Comparison of ENCODE assay signal across 8 mouse cellular contexts in the genomic region with DNA sequence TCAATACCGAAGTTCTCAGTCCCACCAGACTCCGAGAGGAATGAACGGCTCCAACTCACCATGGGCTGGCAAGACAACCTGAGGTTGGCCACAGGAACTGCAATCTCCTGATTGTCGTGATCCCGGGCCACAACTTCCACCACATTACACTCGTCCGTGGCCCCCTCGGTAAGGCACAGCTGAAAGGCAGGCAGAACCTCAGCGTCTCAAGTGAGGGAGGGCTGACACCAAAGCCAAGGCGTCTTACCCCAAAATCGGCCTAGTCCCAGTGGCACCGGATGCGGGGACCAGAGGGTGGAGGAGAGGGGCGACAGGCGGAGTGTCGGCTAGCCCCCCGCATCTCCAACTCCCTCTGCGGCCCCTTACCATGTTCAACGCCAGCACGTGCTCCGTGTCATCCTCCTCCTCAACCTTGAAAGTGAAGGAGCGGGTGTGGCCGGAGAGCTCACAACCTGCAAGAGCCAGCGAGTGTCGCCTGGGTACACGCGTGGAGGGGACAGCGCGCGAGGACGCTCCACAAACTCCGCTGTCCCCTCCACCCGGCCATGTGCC. TPM values are rescaled to one million over a fixed set of nuclear protein-coding genes. Genes with fewer than 3 reads are reported as not detected.
DNase-seq lines count a peak whose midpoint lies in the region; ATAC-seq and TF ChIP-seq lines count a peak whose summit lies in the region.

No protein-coding gene starts in this region.

- no peak for TF ChIP-seq CTCF in heart, adult 2 months (IDR thresholded peaks at IDR 0.05)
- TF ChIP-seq CTCF in hindbrain, postnatal 0 days (IDR thresholded peaks at IDR 0.05; ENCODE audit: low read depth) = no peak

- H3K4me2 ChIP-seq in embryonic facial prominence, embryonic 11.5 days (ENCODE audit: low read depth, low read length) = peak overlapping the region; percentile 91
- peak overlapping the region; percentile 94 for H3K4me2 ChIP-seq in hindbrain, postnatal 0 days (ENCODE audit: low read depth, low read length)
- H3K4me2 ChIP-seq in midbrain, embryonic 14.5 days (ENCODE audit: low read length) = peak overlapping the region; percentile 96

- no peaks in the 10 kb centered on the region for H3K79me2 ChIP-seq in heart, adult 2 months (replicated peaks; ENCODE audit: control insufficient read depth, insufficient read depth, low read length)

- peaks cover 3% of the 10 kb centered on the region; the same call in 1 of the 2 replicates for H3K36me3 ChIP-seq in heart, adult 2 months (ENCODE audit: control insufficient read depth, insufficient read depth, low read length)
- H3K36me3 ChIP-seq in embryonic facial prominence, embryonic 11.5 days (replicated peaks; ENCODE audit: control insufficient read depth, insufficient read depth, low read depth, low read length) = no peaks in the 10 kb centered on the region; the same call in none of the 2 replicates
- H3K36me3 ChIP-seq in hindbrain, postnatal 0 days (ENCODE audit: insufficient read depth, low read length) = peaks cover 10% of the 10 kb centered on the region; the same call in 1 of the 2 replicates
- peaks cover 28% of the 10 kb centered on the region for H3K36me3 ChIP-seq in midbrain, embryonic 14.5 days (ENCODE audit: control insufficient read depth, insufficient read depth, low read length)

- H3K4me1 ChIP-seq in heart, adult 2 months (ENCODE audit: control insufficient read depth, insufficient read depth, low read length) = peaks cover 9% of the 10 kb centered on the region
- H3K4me1 ChIP-seq in embryonic facial prominence, embryonic 11.5 days (ENCODE audit: control insufficient read depth, insufficient read depth, low read length) = peaks cover 5% of the 10 kb centered on the region; the same call in 1 of the 2 replicates
- peaks cover 8% of the 10 kb centered on the region; the same call in 1 of the 2 replicates for H3K4me1 ChIP-seq in hindbrain, postnatal 0 days (ENCODE audit: insufficient read depth, low read length)
- H3K4me1 ChIP-seq in midbrain, embryonic 14.5 days (ENCODE audit: control insufficient read depth, insufficient read depth, low read length) = peaks cover 11% of the 10 kb centered on the region

- no peaks in the 10 kb centered on the region for H3K9me3 ChIP-seq in embryonic facial prominence, embryonic 11.5 days (replicated peaks; ENCODE audit: control insufficient read depth, low read length)
- no peaks in the 10 kb centered on the region for H3K9me3 ChIP-seq in hindbrain, postnatal 0 days (ENCODE audit: low read length)
- no peaks in the 10 kb centered on the region for H3K9me3 ChIP-seq in midbrain, embryonic 14.5 days (ENCODE audit: control insufficient read depth, low read length)

- peak; percentile 20 for ATAC-seq in embryonic facial prominence, embryonic 11.5 days (replicated peaks; ENCODE audit: insufficient number of reproducible peaks, low FRiP score, low TSS enrichment, low read depth)
- ATAC-seq in hindbrain, postnatal 0 days = peak; percentile 13; the same call in 1 of the 2 replicates
- ATAC-seq in midbrain, embryonic 14.5 days (ENCODE audit: low FRiP score, low TSS enrichment) = peak; percentile 7; the same call in 1 of the 2 replicates

- peak; percentile 14 to 39 for DNase-seq in heart, adult 2 months
- DNase-seq in heart, adult 8-10 months (ENCODE audit: low spot score) = no peak
- DNase-seq in CD8-positive naive resting alpha-beta T cell, adult 2 months (ENCODE audit: low read depth in 2 of 2, low spot score in 2 of 2) = peak; percentile 35 to 47
- DNase-seq in embryonic facial prominence, embryonic 11.5 days (ENCODE audit: low spot score) = no peak
- DNase-seq in hindbrain, postnatal 0 days (ENCODE audit: low spot score) = no peak
- DNase-seq in midbrain, embryonic 14.5 days = no peak
- DNase-seq in thymus, postnatal 4 days = peak; percentile 74
- no peak for DNase-seq in ovary, postnatal 14 days (ENCODE audit: low spot score)

- H3K9ac ChIP-seq in heart, adult 2 months (ENCODE audit: low read depth, low read length) = peak overlapping the region; percentile 92
- peak overlapping the region; percentile 82 for H3K9ac ChIP-seq in embryonic facial prominence, embryonic 11.5 days (replicated peaks; ENCODE audit: low read length)
- peak overlapping the region; percentile 71 for H3K9ac ChIP-seq in hindbrain, postnatal 0 days (replicated peaks; ENCODE audit: low read length)
- peak overlapping the region; percentile 66 for H3K9ac ChIP-seq in midbrain, embryonic 14.5 days (replicated peaks; ENCODE audit: low read length)

- H3K4me3 ChIP-seq in heart, adult 2 months = peak overlapping the region; percentile 68
- peak overlapping the region; percentile 91 for H3K4me3 ChIP-seq in embryonic facial prominence, embryonic 11.5 days (ENCODE audit: low read depth, low read length)
- peak overlapping the region; percentile 81 for H3K4me3 ChIP-seq in hindbrain, postnatal 0 days (ENCODE audit: low read length)
- peak overlapping the region; percentile 76 for H3K4me3 ChIP-seq in midbrain, embryonic 14.5 days (replicated peaks; ENCODE audit: low read depth, low read length)

- TF ChIP-seq POLR2A in heart, adult 2 months (IDR thresholded peaks at IDR 0.05; ENCODE audit: insufficient read depth, low read depth, low read length) = no peak

- 3% methylated on average over 33 of the region's 33 CpGs for WGBS in heart, adult 2 months
- 4% methylated on average over 31 of the region's 33 CpGs for WGBS in embryonic facial prominence, embryonic 11.5 days
- 3% methylated on average over 32 of the region's 33 CpGs for WGBS in hindbrain, postnatal 0 days
- WGBS in midbrain, embryonic 14.5 days = 2% methylated on average over 33 of the region's 33 CpGs

- no peaks in the 10 kb centered on the region; the same call in 1 of the 2 replicates for H3K27me3 ChIP-seq in heart, adult 2 months (ENCODE audit: control insufficient read depth, insufficient read depth, low read length)
- H3K27me3 ChIP-seq in embryonic facial prominence, embryonic 11.5 days (ENCODE audit: control insufficient read depth, insufficient read depth, low read length) = peaks cover 22% of the 10 kb centered on the region
- peaks cover 19% of the 10 kb centered on the region for H3K27me3 ChIP-seq in hindbrain, postnatal 0 days (ENCODE audit: insufficient read depth, low read length)
- peaks cover 33% of the 10 kb centered on the region for H3K27me3 ChIP-seq in midbrain, embryonic 14.5 days (ENCODE audit: control insufficient read depth, insufficient read depth, low read length)

- intact Hi-C loops in heart, adult 2 months (cut with DNase I) = loop anchor here (2.0 to 5.0 kb wide), 2 partner anchors 34 to 91 kb away; a partner anchor contains a TSS

- H3K27ac ChIP-seq in heart, adult 2 months = peak overlapping the region; percentile 49
- H3K27ac ChIP-seq in embryonic facial prominence, embryonic 11.5 days (replicated peaks; ENCODE audit: low read depth, low read length) = no peak overlapping the region
- peak overlapping the region; percentile 45; the same call in 1 of the 2 replicates for H3K27ac ChIP-seq in hindbrain, postnatal 0 days
- no peak overlapping the region for H3K27ac ChIP-seq in midbrain, embryonic 14.5 days (replicated peaks; ENCODE audit: low read depth, low read length)

- TF ChIP-seq EP300 in heart, adult 2 months (IDR thresholded peaks at IDR 0.05; ENCODE audit: insufficient read depth, low read depth, low read length) = no peak

RNA-seq across cellular contexts. Expression of a gene that starts 0.6 kb away (rescaled TPM):
- 10 to 100 TPM; 15.6 to 15.7 TPM for total RNA-seq in heart, adult 2 months (2021)
- 25.2 and 28.0 TPM in 2 replicates for polyA plus RNA-seq in heart, adult 2 months (2012; rRNA removed)
- 10 to 100 TPM; 11.5 to 16.0 (median 13.9) TPM for total RNA-seq in heart, adult 8-10 months (2022)
- 15.2 and 17.2 TPM in 2 replicates for polyA plus RNA-seq in embryonic facial prominence, embryonic 11.5 days (2014; fragmentation: Nextera tagmentation; extraction: Ambion mirVana)
- total RNA-seq in hindbrain, postnatal 0 days (2014; rRNA removed) = 23.6 and 35.7 TPM in 2 replicates
- polyA plus RNA-seq in hindbrain, postnatal 0 days (2015; fragmentation: Nextera tagmentation; extraction: Ambion mirVana) = 5.6 and 8.1 TPM in 2 replicates
- 7.6 and 26.4 TPM in 2 replicates for polyA plus RNA-seq in midbrain, embryonic 14.5 days (2014; fragmentation: Nextera tagmentation; extraction: Ambion mirVana)

RNA-seq across cellular contexts. Expression of a gene that starts 6.1 kb away (rescaled TPM):
- not detected for total RNA-seq in heart, adult 2 months (2021)
- polyA plus RNA-seq in heart, adult 2 months (2012; rRNA removed) = not detected in 2 replicates
- not detected for total RNA-seq in heart, adult 8-10 months (2022)
- polyA plus RNA-seq in embryonic facial prominence, embryonic 11.5 days (2014; fragmentation: Nextera tagmentation; extraction: Ambion mirVana) = 17.7 and 20.5 TPM in 2 replicates
- total RNA-seq in hindbrain, postnatal 0 days (2014; rRNA removed) = 1.8 and 2.6 TPM in 2 replicates
- 1.1 and 1.3 TPM in 2 replicates for polyA plus RNA-seq in hindbrain, postnatal 0 days (2015; fragmentation: Nextera tagmentation; extraction: Ambion mirVana)
- polyA plus RNA-seq in midbrain, embryonic 14.5 days (2014; fragmentation: Nextera tagmentation; extraction: Ambion mirVana) = 0.18 and 0.54 TPM in 2 replicates

RNA-seq across cellular contexts. Expression of a gene that starts 34.9 kb away (rescaled TPM):
- 10 to 100 TPM; 70.8 to 81.9 TPM for total RNA-seq in heart, adult 2 months (2021)
- 22.4 and 49.3 TPM in 2 replicates for polyA plus RNA-seq in heart, adult 2 months (2012; rRNA removed)
- total RNA-seq in heart, adult 8-10 months (2022) = 10 to 100 TPM; 70.7 to 85.5 (median 82.4) TPM
- polyA plus RNA-seq in embryonic facial prominence, embryonic 11.5 days (2014; fragmentation: Nextera tagmentation; extraction: Ambion mirVana) = 58.7 and 58.8 TPM in 2 replicates
- 135 and 154 TPM in 2 replicates for total RNA-seq in hindbrain, postnatal 0 days (2014; rRNA removed)
- polyA plus RNA-seq in hindbrain, postnatal 0 days (2015; fragmentation: Nextera tagmentation; extraction: Ambion mirVana) = 74.2 and 78.0 TPM in 2 replicates
- 95.8 and 118 TPM in 2 replicates for polyA plus RNA-seq in midbrain, embryonic 14.5 days (2014; fragmentation: Nextera tagmentation; extraction: Ambion mirVana)

Comparison
In these comparisons a context has a peak if more than half of its experiments do, and no peak if none do; other contexts are left out.
1. DNase-seq: peak in heart, adult 2 months (2 of 2), CD8-positive naive resting alpha-beta T cell, adult 2 months (2 of 2) and thymus, postnatal 4 days (single experiment); none in heart, adult 8-10 months (single experiment), embryonic facial prominence, embryonic 11.5 days (single experiment), hindbrain, postnatal 0 days (single experiment), midbrain, embryonic 14.5 days (single experiment) and ovary, postnatal 14 days (single experiment).
2. H3K27ac ChIP-seq: peak in heart, adult 2 months (single experiment) and hindbrain, postnatal 0 days (single experiment); none in embryonic facial prominence, embryonic 11.5 days (single experiment) and midbrain, embryonic 14.5 days (single experiment).
3. Peak in every context shown above with its lines, with median percentiles within 50 percentile points of each other: H3K4me3 ChIP-seq, H3K9ac ChIP-seq, ATAC-seq and H3K4me2 ChIP-seq.